Mouse (Mus musculus) cerebellum, adult 11 months (tissue): Measurements from ENCODE around the gene Unkl.

Source experiments
- DNase-seq: peaks from one replicate; pipeline ENCODE4 v3.0.0; 2022

Unkl gene

GRCm38 (mm10) chr17:25188150-25189031 is at the start of gene Unkl:
Gene Unkl, plus strand, starts transcription at chr17:25188397.
- DNase-seq: peak; percentile 48

- no peak for DNase-seq
These were observed 49.4 kb upstream of the Unkl start for GRCm38 (mm10) chr17:25138803-25139202.

GRCm38 (mm10) chr17:25139960-25140359 is 48.2 kb upstream of the Unkl start:
- no peak for DNase-seq

- DNase-seq: no peak
These were observed 26.0 kb upstream of the Unkl start, which contains the start of gene Ccdc154 for GRCm38 (mm10) chr17:25162161-25162560. Gene Ccdc154, plus strand, starts transcription at chr17:25162461.

GRCm38 (mm10) chr17:25163387-25163786 is 24.8 kb upstream of the Unkl start:
- DNase-seq: no peak

- DNase-seq: no peak
These were observed 23.4 kb upstream of the Unkl start for GRCm38 (mm10) chr17:25164770-25165169.

GRCm38 (mm10) chr17:25165970-25166671 is 22.1 kb upstream of the Unkl start:
- DNase-seq: no peak

- DNase-seq: no peak
These were observed 18.5 kb upstream of the Unkl start for GRCm38 (mm10) chr17:25169706-25170105.

GRCm38 (mm10) chr17:25172558-25172957 is 15.6 kb upstream of the Unkl start:
- DNase-seq: no peak

GRCm38 (mm10) chr17:25175411-25175810 is 12.8 kb upstream of the Unkl start, which contains the start of gene Gm38655:
Gene Gm38655, minus strand, starts transcription at chr17:25175471.
- no peak for DNase-seq

- no peak for DNase-seq
These were observed 5.0 kb upstream of the Unkl start for GRCm38 (mm10) chr17:25183232-25183631.

GRCm38 (mm10) chr17:25184129-25184691 is 4.0 kb upstream of the Unkl start, which contains the start of gene BC003965:
Gene BC003965, plus strand, starts transcription at chr17:25184554.
- DNase-seq: peak; percentile 96

GRCm38 (mm10) chr17:25184961-25185360 is 3.2 kb upstream of the Unkl start:
- DNase-seq: no peak

GRCm38 (mm10) chr17:25187784-25188149 is 430 bp upstream of the Unkl start:
- no peak for DNase-seq

- DNase-seq: no peak
These were observed 894 bp downstream of the Unkl start for GRCm38 (mm10) chr17:25189091-25189490.

- DNase-seq: no peak
These were observed 14.2 kb downstream of the Unkl start for GRCm38 (mm10) chr17:25202401-25202800.

- DNase-seq: no peak
These were observed 21.8 kb downstream of the Unkl start for GRCm38 (mm10) chr17:25210006-25210405.

GRCm38 (mm10) chr17:25210680-25211466 is 22.7 kb downstream of the Unkl start:
- DNase-seq: peak; percentile 77

- DNase-seq: no peak
These were observed 23.5 kb downstream of the Unkl start for GRCm38 (mm10) chr17:25211705-25212104.

GRCm38 (mm10) chr17:25215431-25215830 is 27.2 kb downstream of the Unkl start:
- DNase-seq: no peak

GRCm38 (mm10) chr17:25218967-25219366 is 30.8 kb downstream of the Unkl start:
- no peak for DNase-seq

- DNase-seq: no peak
These were observed 31.5 kb downstream of the Unkl start for GRCm38 (mm10) chr17:25219492-25220295.
